Mouse (Mus musculus) G1E (cell line): ENCODE measurements at regions not wholly inside any gene's neighbourhood (a gene's known extent, or its start where the extent isn't known, plus 50 kb on each side); places are given as distances from the start of the nearest gene placed in this dataset.

Experiments used
- CTCF ChIP-seq: IDR thresholded peaks from 2 replicates; pipeline ENCODE4 v1.5.1; 2012; ENCODE audit warnings: low read depth, low read length, inconsistent platforms, mixed read lengths
- GATA1 ChIP-seq: IDR thresholded peaks from 2 replicates; pipeline ENCODE4 v1.6.1; 2012; ENCODE audit warnings: borderline replicate concordance, low read length, inconsistent platforms, mixed read lengths

DNA sequence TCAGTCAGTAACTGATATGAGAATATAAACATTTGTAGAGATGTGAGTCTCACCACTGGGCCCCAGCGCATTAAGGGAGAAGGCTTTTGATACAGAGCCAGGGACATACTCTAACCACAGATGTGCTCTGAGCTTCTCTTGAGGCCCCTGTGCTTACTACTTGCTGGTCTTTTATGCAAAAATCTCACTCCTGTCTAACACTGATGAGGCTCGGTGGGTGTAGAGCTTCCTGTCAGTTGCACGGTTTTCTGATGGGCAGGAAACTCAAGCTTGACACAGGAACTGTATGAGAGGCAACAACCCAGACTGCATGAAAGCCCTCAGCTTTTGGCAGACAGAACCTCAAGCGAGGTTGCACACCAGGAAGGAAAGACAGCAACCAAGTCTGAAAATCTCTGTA lies 789.0 kb upstream of the Lrrc6 start:
- no peak for TF ChIP-seq GATA1
- TF ChIP-seq CTCF: no peak
